Mouse (Mus musculus) myocyte (in vitro differentiated cells): ENCODE results near the gene Cd101. TPM values are rescaled to one million over a fixed set of nuclear protein-coding genes. Genes with fewer than 3 reads are reported as not detected.

Source experiments
- H3K27me3 ChIP-seq: one replicate; pipeline ENCODE4 v1.6.1; 2011; ENCODE audit not compliant: control insufficient read depth, insufficient read depth, insufficient read length
- H3K36me3 ChIP-seq: one replicate; pipeline ENCODE4 v1.6.1; 2011; ENCODE audit not compliant: control insufficient read depth, insufficient read depth
- H3K4me2 ChIP-seq: one replicate; pipeline ENCODE4 v1.6.1; 2011; ENCODE audit warnings: low read depth, control low read depth
- H3K4me3 ChIP-seq: one replicate; pipeline ENCODE4 v1.5.1; 2011; ENCODE audit warnings: mild to moderate bottlenecking, control low read depth, moderate library complexity
- H3K79me2 ChIP-seq: one replicate; pipeline ENCODE4 v1.6.1; 2011; ENCODE audit not compliant: control insufficient read depth, insufficient read depth
- H3ac ChIP-seq: one replicate; pipeline ENCODE4 v1.6.1; 2011; ENCODE audit not compliant: control insufficient read depth, insufficient read length
- CEBPB ChIP-seq: IDR thresholded peaks from 2 replicates; pipeline ENCODE4 v1.6.1; 2011; ENCODE audit warnings: mild to moderate bottlenecking, moderate library complexity; ENCODE audit not compliant: poor library complexity, insufficient read depth, severe bottlenecking
- E2F4 ChIP-seq: IDR thresholded peaks from one replicate; pipeline ENCODE4 v1.6.1; 2011; ENCODE audit warnings: mild to moderate bottlenecking, control low read depth, moderate library complexity; ENCODE audit not compliant: insufficient read depth
- MAX ChIP-seq: IDR thresholded peaks from one replicate; pipeline ENCODE4 v1.6.1; 2011; ENCODE audit warnings: low read depth, mild to moderate bottlenecking, control low read depth
- MYOD1 ChIP-seq, 3 experiments: IDR thresholded peaks; one replicate each; pipeline ENCODE4 v1.6.1; 2011; ENCODE audit warnings: control low read depth in 2 of 3, low read depth in 2 of 3, mild to moderate bottlenecking in 2 of 3, moderate library complexity in 1 of 3; ENCODE audit not compliant: insufficient read length in 2 of 3, control insufficient read depth in 1 of 3
- MYOG ChIP-seq, 3 experiments: IDR thresholded peaks; one replicate each; pipeline ENCODE4 v1.6.1; 2011; ENCODE audit warnings: control low read depth in 2 of 3, low read depth in 2 of 3, mild to moderate bottlenecking in 2 of 3; ENCODE audit not compliant: insufficient read length in 2 of 3, control insufficient read depth in 1 of 3, insufficient read depth in 1 of 3
- POLR2A ChIP-seq: IDR thresholded peaks from one replicate; pipeline ENCODE4 v1.6.1; 2011; ENCODE audit warnings: low read depth, mild to moderate bottlenecking, control low read depth, moderate library complexity; ENCODE audit not compliant: insufficient read length
- POLR2AphosphoS2 ChIP-seq: IDR thresholded peaks from one replicate; pipeline ENCODE4 v1.6.1; 2011; ENCODE audit warnings: low read depth, control low read depth; ENCODE audit not compliant: insufficient read length
- REST ChIP-seq: IDR thresholded peaks from one replicate; pipeline ENCODE4 v1.6.1; 2011; ENCODE audit warnings: mild to moderate bottlenecking, control low read depth, moderate library complexity; ENCODE audit not compliant: insufficient read depth, insufficient read length
- SRF ChIP-seq: IDR thresholded peaks from one replicate; pipeline ENCODE4 v1.6.1; 2011; ENCODE audit warnings: low read depth; ENCODE audit not compliant: control insufficient read depth, insufficient read length
- TCF12 ChIP-seq: IDR thresholded peaks from one replicate; pipeline ENCODE4 v1.6.1; 2011; ENCODE audit warnings: mild to moderate bottlenecking, control low read depth; ENCODE audit not compliant: poor library complexity, insufficient read depth, severe bottlenecking
- TCF3 ChIP-seq: IDR thresholded peaks from one replicate; pipeline ENCODE4 v1.6.1; 2011; ENCODE audit warnings: low read depth, control low read depth; ENCODE audit not compliant: insufficient read length
- USF1 ChIP-seq: IDR thresholded peaks from one replicate; pipeline ENCODE4 v1.6.1; 2011; ENCODE audit warnings: low read depth, mild to moderate bottlenecking, control low read depth, moderate library complexity
- polyA plus RNA-seq: library from polyadenylated mRNA; unstranded; fragments of >200 nt; fragmentation: generic; extraction: Trizol; gene quantifications from one replicate; pipeline ENCODE4 v1.2.1, GENCODE M21; 2012; ENCODE audit warnings: missing spikeins

Gene Cd101
- polyA plus RNA-seq: not detected

GRCm38 (mm10) chr3:101029339-101029738 is at the start of gene Cd101:
TSS of gene Cd101 (minus strand) at chr3:101029556.
- Histone ChIP-seq H3ac (no peak within 1 kb of the TSS), H3K36me3 (no peaks in the 10 kb centered on the region), H3K27me3 (no peaks in the 10 kb centered on the region), H3K79me2 (no peaks in the 10 kb centered on the region), H3K4me2 (no peak within 1 kb of the TSS), H3K4me3 (no peak within 1 kb of the TSS)
- TF ChIP-seq POLR2A (no peak), SRF (no peak), MYOD1 (IDR thresholded peaks at IDR 0.05; ENCODE audit: control insufficient read depth in 1 of 3, insufficient read length in 2 of 3, low read depth in 2 of 3) (no peak), MYOG (IDR thresholded peaks at IDR 0.05; ENCODE audit: control insufficient read depth in 1 of 3, insufficient read depth in 1 of 3, insufficient read length in 2 of 3, low read depth in 2 of 3) (no peak), CEBPB (no peak), USF1 (no peak), REST (no peak), TCF3 (no peak), E2F4 (no peak), POLR2AphosphoS2 (no peak), TCF12 (no peak), MAX (no peak)

GRCm38 (mm10) chr3:101078344-101078743 is 49.0 kb upstream of the Cd101 start:
- no peaks in the 10 kb centered on the region for H3K36me3 ChIP-seq
- no peaks in the 10 kb centered on the region for H3K27me3 ChIP-seq
- H3K4me2 ChIP-seq: no peak overlapping the region
- TF ChIP-seq REST: no peak
- TF ChIP-seq E2F4: no peak
- no peak for TF ChIP-seq MAX
- no peak overlapping the region for H3ac ChIP-seq
- no peak overlapping the region for H3K4me3 ChIP-seq
- H3K79me2 ChIP-seq: no peaks in the 10 kb centered on the region

- Histone ChIP-seq H3K27me3 (no peaks in the 10 kb centered on the region), H3ac (no peak overlapping the region), H3K4me2 (no peak overlapping the region), H3K4me3 (no peak overlapping the region), H3K36me3 (no peaks in the 10 kb centered on the region), H3K79me2 (no peaks in the 10 kb centered on the region)
- TF ChIP-seq MYOG (IDR thresholded peaks at IDR 0.05; ENCODE audit: control insufficient read depth in 1 of 3, insufficient read depth in 1 of 3, insufficient read length in 2 of 3, low read depth in 2 of 3) (no peak), POLR2AphosphoS2 (no peak), POLR2A (no peak), MYOD1 (IDR thresholded peaks at IDR 0.05; ENCODE audit: control insufficient read depth in 1 of 3, insufficient read length in 2 of 3, low read depth in 2 of 3) (no peak), E2F4 (no peak), USF1 (no peak), TCF3 (no peak), TCF12 (no peak)
These were observed 48.3 kb upstream of the Cd101 start for GRCm38 (mm10) chr3:101077710-101078100.

GRCm38 (mm10) chr3:101076966-101077709 is 47.8 kb upstream of the Cd101 start:
- H3ac ChIP-seq: no peak overlapping the region
- H3K4me3 ChIP-seq: no peak overlapping the region
- no peaks in the 10 kb centered on the region for H3K79me2 ChIP-seq
- TF ChIP-seq TCF3 (no peak), CEBPB (no peak), MYOG (IDR thresholded peaks at IDR 0.05; ENCODE audit: control insufficient read depth in 1 of 3, insufficient read depth in 1 of 3, insufficient read length in 2 of 3, low read depth in 2 of 3) (no peak), REST (no peak), TCF12 (no peak), SRF (no peak), E2F4 (no peak), MAX (no peak), MYOD1 (IDR thresholded peaks at IDR 0.05; ENCODE audit: control insufficient read depth in 1 of 3, insufficient read length in 2 of 3, low read depth in 2 of 3) (no peak), POLR2A (no peak), POLR2AphosphoS2 (no peak), USF1 (no peak)
- no peaks in the 10 kb centered on the region for H3K27me3 ChIP-seq
- no peak overlapping the region for H3K4me2 ChIP-seq
- no peaks in the 10 kb centered on the region for H3K36me3 ChIP-seq

- Histone ChIP-seq H3K27me3 (no peaks in the 10 kb centered on the region), H3K79me2 (no peaks in the 10 kb centered on the region), H3K4me2 (no peak overlapping the region), H3K4me3 (no peak overlapping the region), H3ac (no peak overlapping the region), H3K36me3 (no peaks in the 10 kb centered on the region)
- TF ChIP-seq E2F4 (no peak), MAX (no peak), MYOG (IDR thresholded peaks at IDR 0.05; ENCODE audit: control insufficient read depth in 1 of 3, insufficient read depth in 1 of 3, insufficient read length in 2 of 3, low read depth in 2 of 3) (no peak), TCF3 (no peak), MYOD1 (IDR thresholded peaks at IDR 0.05; ENCODE audit: control insufficient read depth in 1 of 3, insufficient read length in 2 of 3, low read depth in 2 of 3) (no peak), TCF12 (no peak), SRF (no peak), USF1 (no peak), POLR2AphosphoS2 (no peak), REST (no peak), POLR2A (no peak), CEBPB (no peak)
These were observed 46.5 kb upstream of the Cd101 start for GRCm38 (mm10) chr3:101075866-101076265.
